Mouse (Mus musculus): Measurements from ENCODE around the gene Kif21b. TPM values are rescaled to one million over a fixed set of nuclear protein-coding genes. Genes with fewer than 3 reads are reported as not detected.

The Kif21b gene
- polyA plus RNA-seq, 2 experiments: 1.2 to 1.8 TPM

DNA sequence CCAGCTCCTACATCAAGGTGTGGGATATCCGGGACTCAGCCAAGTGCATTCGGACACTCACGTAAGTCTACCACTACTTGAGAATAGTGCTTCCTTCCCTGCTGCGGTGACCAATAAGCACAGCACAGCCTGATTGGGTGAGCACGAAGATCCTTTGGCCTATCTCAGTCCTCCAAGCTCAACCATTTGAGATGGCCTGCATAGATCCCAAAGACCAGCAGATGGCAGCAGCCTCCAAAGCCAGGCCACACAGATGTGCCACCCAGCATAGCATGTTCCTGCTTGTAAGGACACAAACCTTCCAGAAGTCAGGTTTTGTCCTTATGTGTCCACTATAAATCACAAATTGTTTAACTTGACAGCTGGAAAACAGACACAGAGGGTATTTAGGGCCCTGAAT lies 38.9 kb downstream of the Kif21b start:
- 16% methylated on average over 5 of the region's 5 CpGs for WGBS (ENCODE audit: insufficient replicate concordance)
- H3K4me2 ChIP-seq (ENCODE audit: low read depth): no peak overlapping the region
- no peak for TF ChIP-seq EP300 (IDR thresholded peaks at IDR 0.05; ENCODE audit: low read depth)
- TF ChIP-seq CTCF (IDR thresholded peaks at IDR 0.05; ENCODE audit: low read depth): peak; percentile 96

DNA sequence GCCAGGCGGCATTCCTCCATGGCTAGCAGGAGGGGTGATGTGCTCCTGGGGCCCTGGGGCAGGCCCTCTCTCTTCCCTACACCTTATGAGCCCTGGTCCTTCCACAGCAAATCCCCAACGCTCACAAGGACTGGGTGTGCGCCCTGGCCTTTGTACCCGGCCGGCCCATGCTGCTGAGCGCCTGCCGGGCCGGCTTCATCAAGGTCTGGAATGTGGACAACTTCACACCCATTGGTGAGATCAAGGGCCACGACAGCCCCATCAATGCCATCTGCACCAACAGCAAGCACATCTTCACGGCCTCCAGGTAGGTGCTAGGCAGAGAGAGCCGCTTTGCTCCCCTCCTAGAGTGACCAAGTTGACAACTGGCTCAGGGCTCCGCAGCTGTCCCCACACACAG lies 41.5 kb downstream of the Kif21b start:
- DNase-seq (ENCODE audit: low read depth in 3 of 3, low spot score in 3 of 3): no peak
- H3K4me3 ChIP-seq (ENCODE audit: insufficient read depth in 1 of 2, low read depth in 2 of 2, low read length in 2 of 2): no peak overlapping the region
- H3K27me3 ChIP-seq (ENCODE audit: control insufficient read depth, insufficient read depth, low read length): no peaks in the 10 kb centered on the region
- H3K9ac ChIP-seq (replicated peaks): no peak overlapping the region
- H3K9me3 ChIP-seq (ENCODE audit: control insufficient read depth, low read length): no peaks in the 10 kb centered on the region
- peaks cover 11 to 26% of the 10 kb centered on the region in 2 experiments for H3K4me1 ChIP-seq (replicated peaks; ENCODE audit: control insufficient read depth in 2 of 2, insufficient read depth in 2 of 2, low read length in 1 of 2)
- TF ChIP-seq EP300 (IDR thresholded peaks at IDR 0.05; ENCODE audit: low read depth) (no peak), CTCF (IDR thresholded peaks at IDR 0.05; ENCODE audit: low read depth) (no peak)
- H3K4me2 ChIP-seq (ENCODE audit: low read depth): no peak overlapping the region
- no peak for ATAC-seq (ENCODE audit: insufficient read depth)
- no peaks in the 10 kb centered on the region for H3K36me3 ChIP-seq (replicated peaks; ENCODE audit: control insufficient read depth, insufficient read depth, low read depth)
- H3K27ac ChIP-seq: no peak overlapping the region
- WGBS (ENCODE audit: insufficient replicate concordance): 84% methylated on average over 12 of the region's 12 CpGs

More for the DNA sequence above, 38.9 kb downstream of the Kif21b start:
- peak; percentile 61 for ATAC-seq (ENCODE audit: insufficient read depth)
- H3K27ac ChIP-seq: no peak overlapping the region
- H3K27me3 ChIP-seq (ENCODE audit: control insufficient read depth, insufficient read depth, low read length): no peaks in the 10 kb centered on the region
- H3K9me3 ChIP-seq (ENCODE audit: control insufficient read depth, low read length): no peaks in the 10 kb centered on the region
- H3K9ac ChIP-seq (replicated peaks): no peak overlapping the region
- no peak overlapping the region for H3K4me3 ChIP-seq (ENCODE audit: insufficient read depth in 1 of 2, low read depth in 2 of 2, low read length in 2 of 2)
- no peaks in the 10 kb centered on the region for H3K36me3 ChIP-seq (replicated peaks; ENCODE audit: control insufficient read depth, insufficient read depth, low read depth)
- peak; percentile 37 to 65 (median 50) for DNase-seq (ENCODE audit: low read depth in 3 of 3, low spot score in 3 of 3)
- H3K4me1 ChIP-seq (replicated peaks; ENCODE audit: control insufficient read depth in 2 of 2, insufficient read depth in 2 of 2, low read length in 1 of 2): peaks cover 8 to 13% of the 10 kb centered on the region in 2 experiments

DNA sequence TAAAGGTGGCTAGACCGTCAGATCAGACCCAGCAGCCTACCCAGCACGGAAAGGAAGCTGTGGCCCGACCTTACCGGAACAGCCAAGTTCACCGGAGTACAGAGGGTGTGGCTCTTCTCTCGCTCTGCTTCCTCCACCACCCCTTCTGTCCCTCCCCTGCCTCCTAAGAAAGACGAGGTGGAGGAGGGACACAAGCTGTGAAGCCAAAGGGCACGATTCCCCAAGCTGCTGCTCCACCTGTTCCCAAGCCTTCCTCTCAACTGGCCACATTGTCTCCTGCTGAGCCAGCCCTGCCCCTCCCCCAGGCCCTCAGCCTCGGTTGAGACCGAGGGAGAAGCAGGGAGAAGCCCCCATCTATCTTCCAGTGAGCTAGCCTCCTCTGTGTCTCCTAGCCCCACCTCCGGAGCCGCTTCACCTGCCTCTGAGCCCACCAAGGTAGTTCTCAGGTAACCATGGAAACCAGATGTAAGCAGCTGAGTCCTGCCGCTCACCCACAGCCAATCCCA lies 43.0 kb downstream of the Kif21b start:
- WGBS (ENCODE audit: insufficient replicate concordance): 19% methylated on average over 13 of the region's 13 CpGs
- Histone ChIP-seq H3K36me3 (replicated peaks; ENCODE audit: control insufficient read depth, insufficient read depth, low read depth) (no peaks in the 10 kb centered on the region), H3K4me1 (replicated peaks; ENCODE audit: control insufficient read depth in 2 of 2, insufficient read depth in 2 of 2, low read length in 1 of 2) (peaks cover 23 to 41% of the 10 kb centered on the region in 2 experiments)

GRCm38 (mm10) chr1:136175183-136175582 lies 44.0 kb downstream of the Kif21b start:
- TF ChIP-seq EP300 (IDR thresholded peaks at IDR 0.05; ENCODE audit: low read depth) (no peak), CTCF (IDR thresholded peaks at IDR 0.05; ENCODE audit: low read depth) (peak; percentile 92)
- ATAC-seq (ENCODE audit: insufficient read depth) (peak; percentile 29; the same call in 1 of the 2 replicates), DNase-seq (ENCODE audit: low read depth in 3 of 3, low spot score in 3 of 3) (peak; percentile 49 to 57 (median 50))
- WGBS (ENCODE audit: insufficient replicate concordance): 21% methylated on average over 6 of the region's 6 CpGs
- no peak overlapping the region for H3K9ac ChIP-seq (replicated peaks)
- peak overlapping the region; percentile 46 for H3K4me2 ChIP-seq (ENCODE audit: low read depth)
- no peaks in the 10 kb centered on the region for H3K9me3 ChIP-seq (ENCODE audit: control insufficient read depth, low read length)
- no peaks in the 10 kb centered on the region for H3K36me3 ChIP-seq (replicated peaks; ENCODE audit: control insufficient read depth, insufficient read depth, low read depth)
- H3K27me3 ChIP-seq (ENCODE audit: control insufficient read depth, insufficient read depth, low read length): no peaks in the 10 kb centered on the region
- H3K4me1 ChIP-seq (replicated peaks; ENCODE audit: control insufficient read depth in 2 of 2, insufficient read depth in 2 of 2, low read length in 1 of 2): peaks cover 34 to 49% of the 10 kb centered on the region in 2 experiments
- no peak overlapping the region for H3K27ac ChIP-seq
- H3K4me3 ChIP-seq (ENCODE audit: insufficient read depth in 1 of 2, low read depth in 2 of 2, low read length in 2 of 2): no peak overlapping the region

More for the DNA sequence above, 43.0 kb downstream of the Kif21b start:
- Histone ChIP-seq H3K9ac (replicated peaks) (no peak overlapping the region), H3K9me3 (ENCODE audit: control insufficient read depth, low read length) (no peaks in the 10 kb centered on the region), H3K27me3 (ENCODE audit: control insufficient read depth, insufficient read depth, low read length) (no peaks in the 10 kb centered on the region), H3K4me3 (ENCODE audit: insufficient read depth in 1 of 2, low read depth in 2 of 2, low read length in 2 of 2) (peak overlapping the region; percentile 20 to 31; a peak in 3 of 4 replicates), H3K27ac (no peak overlapping the region), H3K4me2 (ENCODE audit: low read depth) (peak overlapping the region; percentile 46)
- ATAC-seq (ENCODE audit: insufficient read depth) (peak; percentile 36; the same call in 1 of the 2 replicates), DNase-seq (ENCODE audit: low read depth in 3 of 3, low spot score in 3 of 3) (peak in 1 of 3 experiments; percentile 42)
- no peak for TF ChIP-seq CTCF (IDR thresholded peaks at IDR 0.05; ENCODE audit: low read depth)
- no peak for TF ChIP-seq EP300 (IDR thresholded peaks at IDR 0.05; ENCODE audit: low read depth)

- 54% methylated on average over 2 of the region's 2 CpGs for WGBS (ENCODE audit: insufficient replicate concordance)
- Histone ChIP-seq H3K4me2 (ENCODE audit: low read depth) (no peak overlapping the region), H3K9ac (replicated peaks) (no peak overlapping the region), H3K27me3 (ENCODE audit: control insufficient read depth, insufficient read depth, low read length) (no peaks in the 10 kb centered on the region), H3K27ac (no peak overlapping the region), H3K36me3 (replicated peaks; ENCODE audit: control insufficient read depth, insufficient read depth, low read depth) (no peaks in the 10 kb centered on the region), H3K9me3 (ENCODE audit: control insufficient read depth, low read length) (no peaks in the 10 kb centered on the region), H3K4me3 (ENCODE audit: insufficient read depth in 1 of 2, low read depth in 2 of 2, low read length in 2 of 2) (no peak overlapping the region), H3K4me1 (replicated peaks; ENCODE audit: control insufficient read depth in 2 of 2, insufficient read depth in 2 of 2, low read length in 1 of 2) (peaks cover 40 to 55% of the 10 kb centered on the region in 2 experiments)
- no peak for TF ChIP-seq EP300 (IDR thresholded peaks at IDR 0.05; ENCODE audit: low read depth)
- no peak for TF ChIP-seq CTCF (IDR thresholded peaks at IDR 0.05; ENCODE audit: low read depth)
- ATAC-seq (ENCODE audit: insufficient read depth): no peak
- no peak for DNase-seq (ENCODE audit: low read depth in 3 of 3, low spot score in 3 of 3)
These were observed 45.9 kb downstream of the Kif21b start for GRCm38 (mm10) chr1:136177085-136177484.

Data from liver, embryonic 14.5 days (tissue).